Comparison of ENCODE assay signal across 6 mouse cellular contexts in the genomic region with DNA sequence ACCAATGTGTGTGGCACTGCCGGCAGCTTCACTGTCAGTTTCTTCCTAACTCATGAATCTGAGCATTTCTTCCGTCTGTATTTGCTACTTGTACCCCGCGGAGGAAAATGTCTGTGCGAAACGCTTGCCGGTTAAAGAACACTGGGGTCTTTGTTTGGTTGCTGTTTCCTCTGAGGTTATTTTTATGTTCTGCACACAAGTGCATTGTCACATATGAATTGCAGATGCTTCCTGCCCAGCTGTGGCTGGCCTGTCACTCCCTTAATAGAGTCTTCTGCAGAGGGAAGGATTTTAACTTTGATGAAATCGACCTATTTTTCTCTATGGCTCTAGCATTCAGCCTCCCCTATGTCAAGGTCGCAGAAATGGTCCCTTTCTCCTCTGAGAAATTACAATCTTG. TPM values are rescaled to one million over a fixed set of nuclear protein-coding genes. Genes with fewer than 3 reads are reported as not detected.
DNase-seq lines count a peak whose midpoint lies in the region; ATAC-seq and TF ChIP-seq lines count a peak whose summit lies in the region.
"Not testable (repeated sequence)": the region's sequence is repeated elsewhere in the genome, so short reads cannot be mapped to it uniquely, and the experiment has no call there.

No protein-coding gene starts in this region.

- not testable (repeated sequence) for ATAC-seq in embryonic facial prominence, embryonic 12.5 days (ENCODE audit: insufficient number of reproducible peaks, insufficient read depth, low FRiP score, low TSS enrichment); kidney, embryonic 16.5 days (ENCODE audit: low FRiP score, low TSS enrichment); limb, embryonic 13.5 days (ENCODE audit: low FRiP score, low read depth); midbrain, embryonic 15.5 days (replicated peaks)
- ATAC-seq in hematopoietic stem cell, adult 5-6 weeks (replicated peaks in 1 of 2; ENCODE audit: insufficient read depth in 1 of 2, low FRiP score in 2 of 2, low TSS enrichment in 1 of 2, low read depth in 1 of 2, poor library complexity in 2 of 2, severe bottlenecking in 2 of 2) = peak; percentile 40 to 57

- TF ChIP-seq EP300 in heart, adult 2 months (IDR thresholded peaks at IDR 0.05; ENCODE audit: insufficient read depth, low read depth, low read length) = not testable (repeated sequence)

- H3K27me3 ChIP-seq in embryonic facial prominence, embryonic 12.5 days; heart, adult 2 months (ENCODE audit: control insufficient read depth, insufficient read depth, low read length); kidney, embryonic 16.5 days (ENCODE audit: insufficient read depth, low read length); limb, embryonic 13.5 days; midbrain, embryonic 15.5 days (replicated peaks): not testable (repeated sequence)

- not testable (repeated sequence) for H3K9me3 ChIP-seq in embryonic facial prominence, embryonic 12.5 days; kidney, embryonic 16.5 days (ENCODE audit: low read length); limb, embryonic 13.5 days; midbrain, embryonic 15.5 days

- DNase-seq in heart, adult 2 months = not testable (repeated sequence)

- H3K36me3 ChIP-seq in embryonic facial prominence, embryonic 12.5 days; heart, adult 2 months (ENCODE audit: control insufficient read depth, insufficient read depth, low read length); kidney, embryonic 16.5 days (ENCODE audit: insufficient read depth, low read length); limb, embryonic 13.5 days; midbrain, embryonic 15.5 days (replicated peaks): not testable (repeated sequence)

- TF ChIP-seq POLR2A in heart, adult 2 months (IDR thresholded peaks at IDR 0.05; ENCODE audit: insufficient read depth, low read depth, low read length) = 0 out of 2 replicates have a peak, but pooled peaks have one; percentile 12

- intact Hi-C loops in heart, adult 2 months (cut with DNase I) = loop anchor here (5.0 kb wide), 1 partner anchor 34 kb away; no protein-coding TSS in a partner anchor

- not testable (repeated sequence) for H3K4me1 ChIP-seq in embryonic facial prominence, embryonic 12.5 days; heart, adult 2 months (ENCODE audit: control insufficient read depth, insufficient read depth, low read length); midbrain, embryonic 15.5 days
- peaks cover 18% of the 10 kb centered on the region for H3K4me1 ChIP-seq in kidney, embryonic 16.5 days (ENCODE audit: insufficient read depth, low read length)
- H3K4me1 ChIP-seq in limb, embryonic 13.5 days = 0 out of 2 replicates have a peak, but pooled peaks cover 12% of the 10 kb centered on the region

- not testable (repeated sequence) for H3K79me2 ChIP-seq in heart, adult 2 months (replicated peaks; ENCODE audit: control insufficient read depth, insufficient read depth, low read length)

- WGBS in embryonic facial prominence, embryonic 12.5 days = 29% methylated on average over 9 of the region's 9 CpGs
- WGBS in heart, adult 2 months = 27% methylated on average over 9 of the region's 9 CpGs
- 50% methylated on average over 9 of the region's 9 CpGs for WGBS in kidney, embryonic 16.5 days
- 52% methylated on average over 9 of the region's 9 CpGs for WGBS in limb, embryonic 13.5 days
- WGBS in midbrain, embryonic 15.5 days = 66% methylated on average over 9 of the region's 9 CpGs

- not testable (repeated sequence) for H3K4me2 ChIP-seq in embryonic facial prominence, embryonic 12.5 days (replicated peaks); limb, embryonic 13.5 days (replicated peaks); midbrain, embryonic 15.5 days
- H3K4me2 ChIP-seq in kidney, embryonic 16.5 days (replicated peaks; ENCODE audit: low read depth, low read length) = 0 out of 2 replicates have a peak overlapping the region, but pooled peaks have one; percentile 7

- 0 out of 2 replicates have a peak overlapping the region, but pooled peaks have one; percentile 57 for H3K27ac ChIP-seq in embryonic facial prominence, embryonic 12.5 days
- peak overlapping the region; percentile 66 for H3K27ac ChIP-seq in heart, adult 2 months
- peak overlapping the region; percentile 76 for H3K27ac ChIP-seq in kidney, embryonic 16.5 days (ENCODE audit: low read length)
- peak overlapping the region; percentile 8; the same call in 1 of the 2 replicates for H3K27ac ChIP-seq in limb, embryonic 13.5 days
- peak overlapping the region; percentile 48; the same call in 1 of the 2 replicates for H3K27ac ChIP-seq in midbrain, embryonic 15.5 days

- not testable (repeated sequence) for H3K4me3 ChIP-seq in embryonic facial prominence, embryonic 12.5 days; heart, adult 2 months; kidney, embryonic 16.5 days (ENCODE audit: low read length); limb, embryonic 13.5 days; midbrain, embryonic 15.5 days

- TF ChIP-seq CTCF in heart, adult 2 months (IDR thresholded peaks at IDR 0.05) = not testable (repeated sequence)

- not testable (repeated sequence) for H3K9ac ChIP-seq in embryonic facial prominence, embryonic 12.5 days; kidney, embryonic 16.5 days (replicated peaks; ENCODE audit: low read length); limb, embryonic 13.5 days; midbrain, embryonic 15.5 days
- 0 out of 2 replicates have a peak overlapping the region, but pooled peaks have one; percentile 14 for H3K9ac ChIP-seq in heart, adult 2 months (ENCODE audit: low read depth, low read length)

RNA-seq across cellular contexts. Expression of a gene that starts 37.4 kb away (rescaled TPM):
- 68.1 and 73.8 TPM in 2 replicates for polyA plus RNA-seq in embryonic facial prominence, embryonic 12.5 days (2016; fragmentation: Nextera tagmentation; extraction: Ambion mirVana)
- 10 to 100 TPM; 24.1 to 25.9 TPM for total RNA-seq in heart, adult 2 months (2021)
- polyA plus RNA-seq in heart, adult 2 months (2012; rRNA removed) = 33.1 and 43.2 TPM in 2 replicates
- total RNA-seq in hematopoietic stem cell, adult 5-6 weeks (2017) = 72.3 and 75.2 TPM in 2 replicates
- polyA plus RNA-seq in kidney, embryonic 16.5 days (2015; fragmentation: Nextera tagmentation; extraction: Ambion mirVana) = 39.1 and 44.0 TPM in 2 replicates
- 56.2 and 59.9 TPM in 2 replicates for polyA plus RNA-seq in limb, embryonic 13.5 days (2015; fragmentation: Nextera tagmentation; extraction: Ambion mirVana)
- polyA plus RNA-seq in midbrain, embryonic 15.5 days (2015; fragmentation: Nextera tagmentation; extraction: Ambion mirVana) = 57.6 and 60.0 TPM in 2 replicates

Comparison
In these comparisons a context has a peak if more than half of its experiments do, and no peak if none do; other contexts are left out.
1. H3K27ac ChIP-seq: peak in every context shown above with its lines; median percentile 76 in kidney, embryonic 16.5 days; 66 in heart, adult 2 months; 57 in embryonic facial prominence, embryonic 12.5 days; 48 in midbrain, embryonic 15.5 days; 8 in limb, embryonic 13.5 days.